Mouse (Mus musculus): ENCODE data around the gene Lpcat3. TPM values are rescaled to one million over a fixed set of nuclear protein-coding genes. Genes with fewer than 3 reads are reported as not detected.
A peak's percentile ranks its signal among the peaks of the same experiment; 100 is the strongest.

Lpcat3 gene
- polyA plus RNA-seq, 1 experiment from 2014 or later, result 60.0 TPM

DNA sequence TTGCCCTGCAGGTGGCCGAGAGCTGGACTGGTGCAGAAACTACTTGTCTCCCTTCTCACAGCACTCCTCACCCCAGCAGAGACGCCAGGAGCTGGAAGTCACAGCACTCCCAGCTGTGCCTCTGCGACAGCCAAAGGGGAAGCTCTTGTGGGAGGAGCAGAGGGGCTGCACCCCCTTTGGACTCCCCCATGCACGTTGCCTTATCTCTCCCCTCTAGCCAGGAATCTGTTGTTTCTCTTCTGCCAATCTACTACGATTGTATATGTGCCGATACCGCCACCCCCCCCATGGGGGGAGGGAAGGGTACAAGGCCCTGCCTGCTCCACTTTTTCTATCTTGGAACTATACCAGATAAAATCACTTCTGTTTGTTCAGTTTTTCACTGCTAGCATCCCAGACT is 41.0 kb downstream of the Lpcat3 start:
- Histone ChIP-seq H3K36me3 (ENCODE audit: control insufficient read depth, insufficient read depth, low read length) (peaks cover 70% of the 10 kb centered on the region), H3K4me3 (ENCODE audit: low read depth, low read length) (no peak overlapping the region), H3K27ac (ENCODE audit: low read length) (no peak overlapping the region), H3K9ac (replicated peaks; ENCODE audit: low read depth, low read length) (no peak overlapping the region), H3K4me1 (ENCODE audit: control insufficient read depth, insufficient read depth, low read length) (no peaks in the 10 kb centered on the region), H3K9me3 (ENCODE audit: control insufficient read depth, low read depth, low read length) (no peaks in the 10 kb centered on the region), H3K27me3 (ENCODE audit: control insufficient read depth, insufficient read depth, low read length) (no peaks in the 10 kb centered on the region), H3K4me2 (replicated peaks; ENCODE audit: low read depth, low read length) (no peak overlapping the region)
- no peak for ATAC-seq (ENCODE audit: insufficient number of reproducible peaks, insufficient read depth, low FRiP score, low read depth)
- WGBS, result 67% methylated on average over 7 of the region's 7 CpGs

GRCm38 (mm10) chr6:124704417-124704816 is 41.6 kb downstream of the Lpcat3 start:
- no peak overlapping the region for H3K9ac ChIP-seq (replicated peaks; ENCODE audit: low read depth, low read length)
- 88% methylated on average over 2 of the region's 2 CpGs for WGBS

GRCm38 (mm10) chr6:124706061-124706627 is 43.3 kb downstream of the Lpcat3 start:
- Histone ChIP-seq H3K9me3 (ENCODE audit: control insufficient read depth, low read depth, low read length) (no peaks in the 10 kb centered on the region), H3K27me3 (ENCODE audit: control insufficient read depth, insufficient read depth, low read length) (no peaks in the 10 kb centered on the region), H3K4me1 (ENCODE audit: control insufficient read depth, insufficient read depth, low read length) (peaks cover 8% of the 10 kb centered on the region), H3K36me3 (ENCODE audit: control insufficient read depth, insufficient read depth, low read length) (peaks cover 52% of the 10 kb centered on the region), H3K4me3 (ENCODE audit: low read depth, low read length) (no peak overlapping the region), H3K27ac (ENCODE audit: low read length) (no peak overlapping the region), H3K4me2 (replicated peaks; ENCODE audit: low read depth, low read length) (no peak overlapping the region), H3K9ac (replicated peaks; ENCODE audit: low read depth, low read length) (no peak overlapping the region)
- WGBS, result 85% methylated on average over 5 of the region's 5 CpGs
- no peak for ATAC-seq (ENCODE audit: insufficient number of reproducible peaks, insufficient read depth, low FRiP score, low read depth)

More at GRCm38 (mm10) chr6:124704417-124704816, 41.6 kb downstream of the Lpcat3 start:
- Histone ChIP-seq H3K4me3 (ENCODE audit: low read depth, low read length) (no peak overlapping the region), H3K27me3 (ENCODE audit: control insufficient read depth, insufficient read depth, low read length) (no peaks in the 10 kb centered on the region), H3K36me3 (ENCODE audit: control insufficient read depth, insufficient read depth, low read length) (peaks cover 66% of the 10 kb centered on the region), H3K27ac (ENCODE audit: low read length) (no peak overlapping the region), H3K9me3 (ENCODE audit: control insufficient read depth, low read depth, low read length) (no peaks in the 10 kb centered on the region), H3K4me1 (ENCODE audit: control insufficient read depth, insufficient read depth, low read length) (no peaks in the 10 kb centered on the region), H3K4me2 (replicated peaks; ENCODE audit: low read depth, low read length) (no peak overlapping the region)
- no peak for ATAC-seq (ENCODE audit: insufficient number of reproducible peaks, insufficient read depth, low FRiP score, low read depth)

DNA sequence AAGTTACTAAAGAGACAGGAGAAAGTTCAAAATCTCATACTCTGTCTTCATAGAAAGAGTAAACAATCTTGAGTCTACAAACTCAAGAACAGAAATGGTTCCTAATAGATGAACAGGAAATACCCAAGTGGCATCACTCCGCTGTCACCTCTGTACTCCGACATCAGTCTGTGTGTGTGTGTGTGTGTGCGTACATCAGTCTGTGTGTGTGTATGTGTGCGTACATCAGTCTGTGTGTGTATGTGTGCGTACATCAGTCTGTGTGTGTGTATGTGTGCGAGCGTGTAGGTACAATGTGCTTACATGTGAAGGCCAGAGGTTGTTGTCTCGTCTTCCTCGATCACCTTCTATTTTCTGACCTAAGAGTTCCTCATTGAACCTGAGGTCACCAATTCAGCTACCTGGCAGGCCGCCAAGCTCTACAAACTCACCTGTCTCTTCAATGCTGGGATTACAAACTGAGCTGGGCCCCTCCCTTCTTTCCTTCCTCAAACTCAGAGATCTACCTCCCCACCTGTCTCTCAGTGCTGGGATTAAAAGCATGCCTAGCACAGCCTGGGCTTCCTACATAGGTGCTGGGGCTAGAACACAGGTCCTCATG is 45.6 kb downstream of the Lpcat3 start:
- H3K36me3 ChIP-seq (ENCODE audit: control insufficient read depth, insufficient read depth, low read length), result peaks cover 31% of the 10 kb centered on the region
- no peaks in the 10 kb centered on the region for H3K27me3 ChIP-seq (ENCODE audit: control insufficient read depth, insufficient read depth, low read length)
- H3K9me3 ChIP-seq (ENCODE audit: control insufficient read depth, low read depth, low read length), result no peaks in the 10 kb centered on the region
- no peak overlapping the region for H3K9ac ChIP-seq (replicated peaks; ENCODE audit: low read depth, low read length)
- no peak for ATAC-seq (ENCODE audit: insufficient number of reproducible peaks, insufficient read depth, low FRiP score, low read depth)
- H3K27ac ChIP-seq (ENCODE audit: low read length), result no peak overlapping the region
- H3K4me3 ChIP-seq (ENCODE audit: low read depth, low read length), result no peak overlapping the region
- 86% methylated on average over 10 of the region's 10 CpGs for WGBS
- H3K4me2 ChIP-seq (replicated peaks; ENCODE audit: low read depth, low read length), result no peak overlapping the region
- H3K4me1 ChIP-seq (ENCODE audit: control insufficient read depth, insufficient read depth, low read length), result peaks cover 13% of the 10 kb centered on the region

DNA sequence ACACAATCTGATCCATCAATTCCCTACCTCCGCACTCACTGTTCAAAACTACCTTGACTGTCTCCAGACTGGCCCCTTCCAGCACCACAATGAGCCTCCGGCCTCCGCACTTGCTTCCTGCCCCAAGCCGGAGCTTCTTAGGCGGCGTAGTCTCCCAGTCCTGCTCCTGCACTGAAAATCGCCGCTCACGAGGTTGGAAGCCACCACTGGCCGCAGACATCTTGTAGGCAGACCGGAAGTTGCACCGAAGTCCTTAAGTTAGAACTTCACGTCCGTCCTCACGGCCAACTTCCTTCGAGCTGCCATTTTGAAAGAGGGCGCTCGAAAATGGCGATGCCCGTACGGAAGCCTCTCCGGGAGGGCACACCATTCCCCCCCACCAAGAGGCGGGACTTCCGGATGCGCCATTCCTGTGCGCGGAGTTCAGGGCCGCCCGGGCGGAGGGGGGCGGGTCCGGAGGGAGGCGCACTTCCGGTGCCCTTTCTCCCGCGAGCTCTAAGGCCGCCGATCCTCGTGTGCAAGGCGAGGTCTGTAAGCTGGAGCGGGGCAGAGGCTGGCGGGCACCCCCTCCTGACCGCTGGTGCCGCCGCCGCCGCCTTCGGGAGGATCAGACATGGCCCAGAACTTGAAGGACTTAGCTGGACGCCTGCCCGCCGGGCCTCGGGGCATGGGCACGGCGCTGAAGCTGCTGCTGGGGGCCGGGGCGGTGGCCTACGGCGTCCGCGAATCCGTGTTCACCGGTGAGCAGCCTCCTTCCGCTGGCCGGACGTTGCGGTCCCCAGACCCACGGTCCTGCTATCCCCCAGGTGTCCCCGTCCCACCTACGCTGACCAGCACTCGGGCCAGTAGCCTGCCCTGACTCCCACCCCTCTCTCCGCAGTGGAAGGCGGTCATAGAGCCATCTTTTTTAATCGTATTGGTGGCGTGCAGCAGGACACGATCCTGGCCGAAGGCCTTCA is 49.3 kb downstream of the Lpcat3 start, which contains the start of the genes Emg1 and Phb2:
Gene Emg1 (minus strand): TSS at position 355 of the 959 bp plus-strand sequence.
Gene Phb2 (plus strand): TSS at position 513 of the 959 bp plus-strand sequence.
- Histone ChIP-seq H3K4me1 (ENCODE audit: control insufficient read depth, insufficient read depth, low read length) (peaks cover 23% of the 10 kb centered on the region), H3K27ac (ENCODE audit: low read length) (peak within 1 kb of the TSS; percentile 85), H3K36me3 (ENCODE audit: control insufficient read depth, insufficient read depth, low read length) (peaks cover 38% of the 10 kb centered on the region), H3K4me2 (replicated peaks; ENCODE audit: low read depth, low read length) (peak within 1 kb of the TSS; percentile 90), H3K4me3 (ENCODE audit: low read depth, low read length) (peak within 1 kb of the TSS; percentile 97), H3K9me3 (ENCODE audit: control insufficient read depth, low read depth, low read length) (no peaks in the 10 kb centered on the region), H3K27me3 (ENCODE audit: control insufficient read depth, insufficient read depth, low read length) (no peaks in the 10 kb centered on the region), H3K9ac (replicated peaks; ENCODE audit: low read depth, low read length) (peak within 1 kb of the TSS; percentile 93)
- ATAC-seq (ENCODE audit: insufficient number of reproducible peaks, insufficient read depth, low FRiP score, low read depth), result peak; percentile 96
- WGBS, result under 1% methylated on average over 76 of the region's 76 CpGs

- peaks cover 37% of the 10 kb centered on the region for H3K36me3 ChIP-seq (ENCODE audit: control insufficient read depth, insufficient read depth, low read length)
- 13% methylated on average over 11 of the region's 11 CpGs for WGBS
Measured at GRCm38 (mm10) chr6:124712918-124713317, 50.1 kb downstream of the Lpcat3 start.

DNA sequence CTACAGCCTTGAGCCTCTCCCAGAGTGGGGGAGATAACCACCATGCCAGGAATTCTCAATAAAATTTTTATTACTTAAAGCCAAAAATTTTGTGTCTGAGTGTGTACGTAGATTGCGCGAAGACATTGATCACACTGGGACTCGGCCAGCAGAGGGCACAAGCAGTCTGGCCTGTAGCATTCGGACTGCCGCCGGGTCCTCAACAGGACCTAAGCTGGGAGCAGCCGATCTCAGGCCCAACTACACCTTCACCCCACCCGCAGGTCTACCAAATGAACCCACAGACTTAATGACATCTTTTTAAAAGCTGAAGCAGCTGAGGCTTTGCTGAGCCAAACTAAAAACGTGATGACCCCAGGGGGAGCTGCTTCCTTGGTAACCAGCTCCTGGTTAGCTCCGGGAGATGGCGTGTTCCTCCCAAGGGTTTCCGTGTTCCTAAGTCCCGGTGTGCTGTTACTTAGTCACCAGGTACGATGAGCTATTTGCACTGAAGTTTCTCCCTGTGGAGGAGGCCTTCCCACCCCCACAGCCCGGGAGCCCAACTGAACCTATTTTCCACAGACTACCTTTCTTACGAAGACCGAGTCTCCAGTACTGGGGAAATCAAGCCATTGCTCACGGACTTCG is 54.1 kb downstream of the Lpcat3 start:
- H3K4me1 ChIP-seq (ENCODE audit: control insufficient read depth, insufficient read depth, low read length), result peaks cover 17% of the 10 kb centered on the region; the same call in 1 of the 2 replicates
- WGBS, result 63% methylated on average over 20 of the region's 20 CpGs
- peak overlapping the region; percentile 36 for H3K4me3 ChIP-seq (ENCODE audit: low read depth, low read length)
- no peaks in the 10 kb centered on the region for H3K27me3 ChIP-seq (ENCODE audit: control insufficient read depth, insufficient read depth, low read length)
- peak overlapping the region; percentile 35 for H3K27ac ChIP-seq (ENCODE audit: low read length)
- H3K36me3 ChIP-seq (ENCODE audit: control insufficient read depth, insufficient read depth, low read length), result peaks cover 30% of the 10 kb centered on the region
- H3K9me3 ChIP-seq (ENCODE audit: control insufficient read depth, low read depth, low read length), result no peaks in the 10 kb centered on the region
- ATAC-seq (ENCODE audit: insufficient number of reproducible peaks, insufficient read depth, low FRiP score, low read depth), result no peak
- H3K9ac ChIP-seq (replicated peaks; ENCODE audit: low read depth, low read length), result no peak overlapping the region
- H3K4me2 ChIP-seq (replicated peaks; ENCODE audit: low read depth, low read length), result peak overlapping the region; percentile 44

More at GRCm38 (mm10) chr6:124712918-124713317, 50.1 kb downstream of the Lpcat3 start:
- Histone ChIP-seq H3K4me3 (ENCODE audit: low read depth, low read length) (peak overlapping the region; percentile 97), H3K4me2 (replicated peaks; ENCODE audit: low read depth, low read length) (peak overlapping the region; percentile 90), H3K9ac (replicated peaks; ENCODE audit: low read depth, low read length) (peak overlapping the region; percentile 93), H3K9me3 (ENCODE audit: control insufficient read depth, low read depth, low read length) (no peaks in the 10 kb centered on the region), H3K27me3 (ENCODE audit: control insufficient read depth, insufficient read depth, low read length) (no peaks in the 10 kb centered on the region), H3K27ac (ENCODE audit: low read length) (peak overlapping the region; percentile 85; the same call in 1 of the 2 replicates), H3K4me1 (ENCODE audit: control insufficient read depth, insufficient read depth, low read length) (peaks cover 23% of the 10 kb centered on the region)
- ATAC-seq (ENCODE audit: insufficient number of reproducible peaks, insufficient read depth, low FRiP score, low read depth), result no peak

DNA sequence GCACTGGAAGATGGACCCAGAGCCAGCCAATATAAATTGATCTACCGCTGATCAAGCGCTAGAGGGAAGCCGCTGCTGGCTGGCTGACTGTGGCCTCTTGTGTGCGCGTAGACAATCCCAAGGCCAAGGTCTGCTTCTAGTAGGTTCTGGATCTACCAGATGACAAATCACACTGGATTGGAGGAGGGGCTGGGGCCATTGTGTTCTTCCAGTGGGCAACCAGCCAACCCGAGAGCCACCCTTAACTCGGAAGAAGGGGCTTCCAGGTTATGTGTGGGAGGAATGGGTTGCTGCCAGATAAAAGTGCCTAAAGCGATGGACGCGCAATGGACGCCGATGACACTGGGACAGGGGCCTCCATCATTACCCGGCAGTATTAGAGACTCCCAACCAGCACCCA is 55.1 kb downstream of the Lpcat3 start:
- Histone ChIP-seq H3K4me1 (ENCODE audit: control insufficient read depth, insufficient read depth, low read length) (peaks cover 14% of the 10 kb centered on the region; the same call in 1 of the 2 replicates), H3K9ac (replicated peaks; ENCODE audit: low read depth, low read length) (peak overlapping the region; percentile 50), H3K27me3 (ENCODE audit: control insufficient read depth, insufficient read depth, low read length) (no peaks in the 10 kb centered on the region), H3K9me3 (ENCODE audit: control insufficient read depth, low read depth, low read length) (no peaks in the 10 kb centered on the region), H3K4me3 (ENCODE audit: low read depth, low read length) (peak overlapping the region; percentile 36), H3K36me3 (ENCODE audit: control insufficient read depth, insufficient read depth, low read length) (peaks cover 30% of the 10 kb centered on the region), H3K27ac (ENCODE audit: low read length) (peak overlapping the region; percentile 83), H3K4me2 (replicated peaks; ENCODE audit: low read depth, low read length) (peak overlapping the region; percentile 44)
- WGBS, result 61% methylated on average over 13 of the region's 13 CpGs
- no peak for ATAC-seq (ENCODE audit: insufficient number of reproducible peaks, insufficient read depth, low FRiP score, low read depth)
